Mouse (Mus musculus) G1E (cell line): ENCODE measurements around the gene Cfap97. TPM values are rescaled to one million over a fixed set of nuclear protein-coding genes. Genes with fewer than 3 reads are reported as not detected.

Source experiments
- ATAC-seq: 2 replicates; pipeline ENCODE4 v1.8.0; 2016; ENCODE audit warnings: mild to moderate bottlenecking; ENCODE audit not compliant: insufficient number of reproducible peaks, poor library complexity, low FRiP score, severe bottlenecking; ENCODE audit errors: extremely low read depth
- DNase-seq: peaks from one replicate; pipeline ENCODE4 v3.0.0; 2012; ENCODE audit warnings: low spot score
- H3K27me3 ChIP-seq: 2 replicates; pipeline ENCODE4 v1.6.1; 2012; ENCODE audit warnings: mild to moderate bottlenecking, low read length, inconsistent platforms; ENCODE audit not compliant: insufficient read depth
- H3K36me3 ChIP-seq: replicated peaks from 2 replicates; pipeline ENCODE3; 2012; ENCODE audit warnings: mild to moderate bottlenecking, inconsistent platforms
- H3K4me1 ChIP-seq: 2 replicates; pipeline ENCODE4 v1.6.1; 2012; ENCODE audit warnings: low read depth, low read length, inconsistent platforms, mixed read lengths; ENCODE audit not compliant: insufficient read depth
- H3K4me3 ChIP-seq: 2 replicates; pipeline ENCODE4 v1.5.1; 2012; ENCODE audit warnings: low read depth, mild to moderate bottlenecking, inconsistent platforms, low read length, moderate library complexity, mixed read lengths
- H3K9me3 ChIP-seq: replicated peaks from 2 replicates; pipeline ENCODE4 v1.6.1; 2012; ENCODE audit warnings: inconsistent platforms
- CTCF ChIP-seq: IDR thresholded peaks from 2 replicates; pipeline ENCODE4 v1.5.1; 2012; ENCODE audit warnings: low read depth, low read length, inconsistent platforms, mixed read lengths
- GATA1 ChIP-seq: IDR thresholded peaks from 2 replicates; pipeline ENCODE4 v1.6.1; 2012; ENCODE audit warnings: borderline replicate concordance, low read length, inconsistent platforms, mixed read lengths
- GATA2 ChIP-seq: IDR thresholded peaks from 2 replicates; pipeline ENCODE4 v1.6.1; 2012; ENCODE audit warnings: low read depth, low read length, inconsistent platforms, borderline replicate concordance
- POLR2AphosphoS5 ChIP-seq: IDR thresholded peaks from 2 replicates; pipeline ENCODE4 v1.6.1; 2012; ENCODE audit warnings: low read depth, low read length, inconsistent platforms; ENCODE audit not compliant: insufficient replicate concordance
- TAL1 ChIP-seq: conservative IDR thresholded peaks from 2 replicates; pipeline ENCODE4 v1.6.1; 2012; ENCODE audit warnings: low read depth, low read length, inconsistent platforms, mixed read lengths
- polyA plus RNA-seq: library from polyadenylated mRNA; stranded (reverse); fragments of >175 nt; gene quantifications from 2 replicates; pipeline ENCODE4 v1.2.3, GENCODE M21; 2012
- total RNA-seq, 2 experiments: library from RNA; stranded (forward) in 1 of 2; stranded (reverse) in 1 of 2; fragments of 200-1000 nt in 1 of 2; fragments of >200 nt in 1 of 2; fragmentation: Nextera tagmentation in 1 of 2; gene quantifications; 2 replicates each; pipeline ENCODE4 v1.2.3; 2014 to 2017

Cfap97 gene
- total and polyA plus RNA-seq, 3 experiments, result 2.0 to 59.3 (median 31.8) TPM

DNA sequence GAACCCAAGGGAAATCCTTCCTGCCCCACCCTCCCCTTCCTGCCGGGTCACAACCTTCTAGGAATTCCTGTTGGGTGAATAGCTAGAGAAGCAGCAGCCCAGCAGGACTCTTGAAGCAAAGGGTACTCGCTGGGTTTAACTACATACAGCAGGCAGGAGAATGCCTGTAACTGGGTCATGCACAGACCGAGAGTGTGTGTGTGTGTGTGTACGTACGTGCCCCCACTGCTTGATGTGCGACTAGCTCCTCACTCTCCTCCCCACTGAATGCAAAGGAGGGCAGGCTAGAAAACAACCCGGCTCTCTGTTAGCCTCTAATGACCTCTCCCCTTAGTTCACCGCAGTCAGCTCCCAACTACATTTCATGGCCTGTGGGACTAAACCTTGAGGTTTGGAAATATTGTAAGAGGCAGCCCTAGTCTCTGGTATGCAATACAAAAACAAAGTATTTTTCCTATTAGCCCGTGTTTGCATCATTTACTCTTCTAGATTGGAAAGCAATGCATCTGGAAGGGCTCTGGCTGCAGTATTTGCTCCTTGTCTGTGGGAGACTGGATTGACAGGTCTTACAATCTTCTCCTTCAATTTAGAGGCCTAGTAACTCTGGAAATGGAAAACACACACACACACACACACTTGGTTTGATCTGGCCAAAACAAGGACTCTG is 53.5 kb downstream of the Cfap97 start:
- Histone ChIP-seq H3K4me3 (no peak overlapping the region), H3K36me3 (peaks cover 79% of the 10 kb centered on the region), H3K4me1 (peaks cover 24% of the 10 kb centered on the region), H3K9me3 (no peaks in the 10 kb centered on the region), H3K27me3 (no peaks in the 10 kb centered on the region)
- no peak for DNase-seq
- TF ChIP-seq POLR2AphosphoS5 (no peak), GATA1 (no peak), TAL1 (no peak), GATA2 (no peak), CTCF (no peak)
- ATAC-seq, result no peak

GRCm38 (mm10) chr8:46206107-46206506 is 54.5 kb downstream of the Cfap97 start:
- Histone ChIP-seq H3K4me1 (peaks cover 29% of the 10 kb centered on the region), H3K36me3 (peaks cover 80% of the 10 kb centered on the region), H3K27me3 (no peaks in the 10 kb centered on the region), H3K9me3 (no peaks in the 10 kb centered on the region), H3K4me3 (no peak overlapping the region)
- TF ChIP-seq TAL1 (no peak), GATA2 (no peak), GATA1 (no peak), POLR2AphosphoS5 (no peak), CTCF (no peak)
- ATAC-seq (no peak), DNase-seq (no peak)

DNA sequence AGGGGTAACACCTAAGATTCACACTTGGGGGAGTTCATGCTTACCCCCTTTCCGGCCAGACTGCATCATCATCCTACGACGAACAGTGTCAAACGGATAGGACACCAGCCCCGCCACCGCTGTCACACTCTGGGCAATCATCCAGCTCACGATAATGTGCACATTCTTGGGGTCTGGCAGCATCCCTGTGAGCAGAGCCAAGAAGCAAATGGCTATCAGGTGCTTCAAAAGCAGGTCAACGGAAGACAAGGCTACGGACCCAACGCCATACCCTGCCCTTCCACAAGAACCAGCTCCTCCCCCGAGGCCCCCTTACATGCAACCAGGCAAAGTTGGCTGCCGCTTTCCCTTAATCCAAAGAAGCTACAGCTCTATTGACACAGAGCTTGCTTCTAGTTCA is 56.8 kb downstream of the Cfap97 start:
- ATAC-seq (no peak), DNase-seq (no peak)
- TF ChIP-seq POLR2AphosphoS5 (no peak), TAL1 (no peak), GATA1 (no peak), GATA2 (no peak), CTCF (no peak)
- no peak overlapping the region for H3K4me3 ChIP-seq
- no peaks in the 10 kb centered on the region for H3K9me3 ChIP-seq
- H3K27me3 ChIP-seq, result no peaks in the 10 kb centered on the region
- peaks cover 42% of the 10 kb centered on the region for H3K4me1 ChIP-seq
- peaks cover 64% of the 10 kb centered on the region for H3K36me3 ChIP-seq

DNA sequence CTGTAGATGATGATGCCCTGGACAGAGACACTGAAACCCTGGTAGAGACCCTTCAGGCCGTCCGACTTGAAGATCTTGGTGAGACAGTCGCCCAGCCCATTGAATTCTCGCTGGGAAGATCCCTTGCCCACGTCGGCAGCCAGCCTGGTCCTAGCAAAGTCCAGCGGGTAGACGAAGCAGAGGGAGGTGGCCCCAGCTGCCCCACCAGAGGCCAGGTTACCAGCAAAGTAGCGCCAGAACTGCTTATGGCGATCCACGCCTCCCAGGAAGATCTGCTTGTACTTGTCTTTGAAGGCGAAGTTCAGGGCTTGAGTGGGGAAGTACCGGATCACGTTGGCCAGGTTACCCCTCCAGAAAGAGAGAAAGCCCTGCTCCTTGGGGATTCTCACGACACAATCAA is 57.5 kb downstream of the Cfap97 start:
- DNase-seq, result no peak
- TF ChIP-seq POLR2AphosphoS5 (no peak), GATA2 (no peak), TAL1 (no peak), CTCF (no peak), GATA1 (no peak)
- Histone ChIP-seq H3K4me3 (peak overlapping the region; percentile 18; the same call in 1 of the 2 replicates), H3K36me3 (peaks cover 58% of the 10 kb centered on the region), H3K9me3 (no peaks in the 10 kb centered on the region), H3K27me3 (no peaks in the 10 kb centered on the region; the same call in 1 of the 2 replicates), H3K4me1 (peaks cover 42% of the 10 kb centered on the region)
- no peak for ATAC-seq

GRCm38 (mm10) chr8:46210404-46211315 is 59.1 kb downstream of the Cfap97 start, which contains the start of gene Slc25a4:
Gene Slc25a4, minus strand, starts transcription at chr8:46211284.
- Histone ChIP-seq H3K4me3 (peak within 1 kb of the TSS; percentile 80), H3K36me3 (peaks cover 43% of the 10 kb centered on the region), H3K27me3 (no peaks in the 10 kb centered on the region; the same call in 1 of the 2 replicates), H3K4me1 (peaks cover 42% of the 10 kb centered on the region), H3K9me3 (no peaks in the 10 kb centered on the region)
- DNase-seq (peak; percentile 100), ATAC-seq (peak; percentile 85)
- TF ChIP-seq GATA1 (no peak), TAL1 (no peak), GATA2 (no peak), POLR2AphosphoS5 (no peak), CTCF (no peak)

GRCm38 (mm10) chr8:46211611-46212071 is 60.1 kb downstream of the Cfap97 start:
- Histone ChIP-seq H3K9me3 (no peaks in the 10 kb centered on the region), H3K36me3 (peaks cover 34% of the 10 kb centered on the region), H3K4me1 (peaks cover 42% of the 10 kb centered on the region), H3K4me3 (peak overlapping the region; percentile 80; the same call in 1 of the 2 replicates), H3K27me3 (no peaks in the 10 kb centered on the region; the same call in 1 of the 2 replicates)
- TF ChIP-seq POLR2AphosphoS5 (no peak), GATA1 (no peak), TAL1 (no peak), CTCF (no peak), GATA2 (no peak)
- ATAC-seq (no peak), DNase-seq (peak; percentile 7)
